Mouse (Mus musculus) heart, embryonic 15.5 days (tissue): ENCODE measurements at regions not wholly inside any gene's neighbourhood (a gene's known extent, or its start where the extent isn't known, plus 50 kb on each side); places are given as distances from the start of the nearest gene placed in this dataset.

Experiments
- ATAC-seq: fragments of 200-750 bp; cut with Nextera tagmentation; replicated peaks from 2 replicates; pipeline ENCODE4 v1.8.0; 2017; ENCODE audit warnings: low read depth, moderate TSS enrichment; ENCODE audit not compliant: insufficient number of reproducible peaks, insufficient read depth, low FRiP score
- H3K27ac ChIP-seq: fragments of 300-500 bp; sonication (generic); 2 replicates; pipeline ENCODE4 v1.5.1; 2015; ENCODE audit warnings: mild to moderate bottlenecking, inconsistent platforms
- H3K27me3 ChIP-seq: fragments of 300-500 bp; sonication (generic); 2 replicates; pipeline ENCODE4 v1.6.1; 2015; ENCODE audit warnings: inconsistent platforms
- H3K36me3 ChIP-seq: fragments of 300-500 bp; sonication (generic); 2 replicates; pipeline ENCODE4 v1.6.1; 2015; ENCODE audit warnings: mild to moderate bottlenecking, inconsistent platforms
- H3K4me1 ChIP-seq: fragments of 300-500 bp; sonication (generic); replicated peaks from 2 replicates; pipeline ENCODE4 v1.6.1; 2015; ENCODE audit warnings: inconsistent platforms
- H3K4me2 ChIP-seq: fragments of 300-500 bp; sonication (generic); 2 replicates; pipeline ENCODE4 v1.6.1; 2015; ENCODE audit warnings: inconsistent platforms, mild to moderate bottlenecking, moderate library complexity
- H3K4me3 ChIP-seq: fragments of 300-500 bp; sonication (generic); 2 replicates; pipeline ENCODE4 v1.5.1; 2015; ENCODE audit warnings: mild to moderate bottlenecking, inconsistent platforms
- H3K9ac ChIP-seq: fragments of 300-500 bp; sonication (generic); 2 replicates; pipeline ENCODE4 v1.6.1; 2015; ENCODE audit warnings: mild to moderate bottlenecking, inconsistent platforms
- H3K9me3 ChIP-seq: fragments of 300-500 bp; sonication (generic); replicated peaks from 2 replicates; pipeline ENCODE4 v1.6.1; 2016; ENCODE audit warnings: inconsistent platforms

DNA sequence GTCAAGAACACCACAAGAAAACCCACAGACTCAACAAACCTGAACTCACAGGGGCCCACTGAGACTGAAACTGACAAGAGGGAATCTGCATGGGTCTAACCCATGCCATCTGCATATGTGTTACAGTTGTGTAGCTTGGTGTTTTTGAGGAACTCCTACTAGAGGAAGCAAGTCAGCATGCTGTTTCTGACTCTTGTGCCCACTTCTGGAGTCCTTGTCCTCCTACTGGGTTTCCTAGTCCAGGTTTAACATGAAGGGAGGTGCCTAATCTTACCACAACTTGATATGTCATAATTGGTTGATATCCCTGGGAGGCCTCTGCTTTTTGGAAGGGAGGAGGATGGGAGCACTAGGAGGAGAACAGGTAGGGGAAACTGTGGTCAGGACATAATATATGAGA is 50.2 kb upstream of the Sp4 start:
- Histone ChIP-seq H3K27me3 (no peaks in the 10 kb centered on the region), H3K4me3 (no peak overlapping the region), H3K36me3 (no peaks in the 10 kb centered on the region), H3K9ac (no peak overlapping the region), H3K4me2 (no peak overlapping the region), H3K27ac (no peak overlapping the region), H3K9me3 (no peaks in the 10 kb centered on the region), H3K4me1 (no peaks in the 10 kb centered on the region)
- no peak for ATAC-seq
